In genomic region chrX:44367646-44368521, GRCm38 (mm10) we compare ENCODE assay signal across 8 mouse cellular contexts. TPM values are rescaled to one million over a fixed set of nuclear protein-coding genes. Genes with fewer than 3 reads are reported as not detected.
DNase-seq lines count a peak whose midpoint lies in the region; ATAC-seq lines count a peak whose summit lies in the region.

Gene Dcaf12l2, minus strand, starts transcription at chrX:44368342.

- H3K9me3 ChIP-seq in forebrain, embryonic 13.5 days (replicated peaks): no peaks in the 10 kb centered on the region
- H3K9me3 ChIP-seq in intestine, embryonic 16.5 days (ENCODE audit: control insufficient read depth, low read length): no peaks in the 10 kb centered on the region
- no peaks in the 10 kb centered on the region for H3K9me3 ChIP-seq in liver, embryonic 15.5 days (replicated peaks)

- H3K4me2 ChIP-seq in forebrain, embryonic 13.5 days: peak within 1 kb of the TSS; percentile 71
- peak within 1 kb of the TSS; percentile 65 for H3K4me2 ChIP-seq in intestine, embryonic 16.5 days (ENCODE audit: low read depth, low read length)
- peak within 1 kb of the TSS; percentile 54 for H3K4me2 ChIP-seq in liver, embryonic 15.5 days

- no peaks in the 10 kb centered on the region for H3K36me3 ChIP-seq in forebrain, embryonic 13.5 days (ENCODE audit: poor library complexity, severe bottlenecking)
- no peaks in the 10 kb centered on the region for H3K36me3 ChIP-seq in intestine, embryonic 16.5 days (ENCODE audit: control insufficient read depth, insufficient read depth, low read length)
- no peaks in the 10 kb centered on the region for H3K36me3 ChIP-seq in liver, embryonic 15.5 days (replicated peaks)

- ATAC-seq in forebrain, embryonic 13.5 days: peak; percentile 92
- peak; percentile 93 for ATAC-seq in intestine, embryonic 16.5 days
- ATAC-seq in liver, embryonic 15.5 days (ENCODE audit: insufficient read depth): no peak

- peak within 1 kb of the TSS; percentile 59 for H3K9ac ChIP-seq in forebrain, embryonic 13.5 days
- peak within 1 kb of the TSS; percentile 60 for H3K9ac ChIP-seq in intestine, embryonic 16.5 days (ENCODE audit: low read depth, low read length)
- H3K9ac ChIP-seq in liver, embryonic 15.5 days: no peak within 1 kb of the TSS

- peak within 1 kb of the TSS; percentile 48 for H3K4me3 ChIP-seq in forebrain, embryonic 13.5 days
- peak within 1 kb of the TSS; percentile 53 for H3K4me3 ChIP-seq in intestine, embryonic 16.5 days (ENCODE audit: low read length)
- peak within 1 kb of the TSS; percentile 22; the same call in 1 of the 2 replicates for H3K4me3 ChIP-seq in liver, embryonic 15.5 days (replicated peaks)

- no peaks in the 10 kb centered on the region for H3K4me1 ChIP-seq in forebrain, embryonic 13.5 days
- H3K4me1 ChIP-seq in intestine, embryonic 16.5 days (ENCODE audit: control insufficient read depth, insufficient read depth, low read length): no peaks in the 10 kb centered on the region
- H3K4me1 ChIP-seq in liver, embryonic 15.5 days (replicated peaks): no peaks in the 10 kb centered on the region

- H3K27me3 ChIP-seq in forebrain, embryonic 13.5 days: no peaks in the 10 kb centered on the region
- no peaks in the 10 kb centered on the region for H3K27me3 ChIP-seq in intestine, embryonic 16.5 days (replicated peaks; ENCODE audit: control insufficient read depth, insufficient read depth, low read length)
- H3K27me3 ChIP-seq in liver, embryonic 15.5 days: no peaks in the 10 kb centered on the region

- no peak within 1 kb of the TSS for H3K27ac ChIP-seq in forebrain, embryonic 13.5 days
- no peak within 1 kb of the TSS for H3K27ac ChIP-seq in intestine, embryonic 16.5 days (ENCODE audit: low read length)
- no peak within 1 kb of the TSS for H3K27ac ChIP-seq in liver, embryonic 15.5 days (replicated peaks)

- peak; percentile 7 for DNase-seq in gastrocnemius, postnatal 10 days
- DNase-seq in gastrocnemius, postnatal 25 days: no peak
- peak; percentile 24 for DNase-seq in brain, adult 2 months (ENCODE audit: low read depth, low spot score)
- peak; percentile 23 for DNase-seq in right cerebral cortex, adult 18-20 months
- no peak for DNase-seq in thymus, postnatal 4 days

- 28% methylated on average over 33 of the region's 57 CpGs for WGBS in forebrain, embryonic 13.5 days
- WGBS in intestine, embryonic 16.5 days: 14% methylated on average over 49 of the region's 57 CpGs
- WGBS in liver, embryonic 15.5 days (ENCODE audit: insufficient replicate concordance): 14% methylated on average over 57 of the region's 57 CpGs

RNA-seq across cellular contexts. Expression of gene Dcaf12l2, which starts in this region (rescaled TPM):
- under 1 TPM; 0.56 to 0.63 TPM for total RNA-seq in gastrocnemius, postnatal 10 days (2021)
- total RNA-seq in gastrocnemius, postnatal 25 days (2021): not detected
- 0.81 and 0.97 TPM in 2 replicates for polyA plus RNA-seq in forebrain, embryonic 13.5 days (2015; fragmentation: Nextera tagmentation; extraction: Ambion mirVana)
- polyA plus RNA-seq in intestine, embryonic 16.5 days (2015; fragmentation: Nextera tagmentation; extraction: Ambion mirVana): 0.70 and 1.2 TPM in 2 replicates
- 0.12 TPM in 2 replicates for polyA plus RNA-seq in liver, embryonic 15.5 days (2015; fragmentation: Nextera tagmentation; extraction: Ambion mirVana)

Comparison
In these comparisons a context has a peak if more than half of its experiments do, and no peak if none do; other contexts are left out.
1. Peak in DNase-seq in gastrocnemius, postnatal 10 days; RNA of the gene not detected or under 1 TPM.
2. Peak in ATAC-seq, H3K4me3 ChIP-seq, H3K9ac ChIP-seq and H3K4me2 ChIP-seq in forebrain, embryonic 13.5 days; RNA of the gene not detected or under 1 TPM.
3. DNase-seq: peak in brain, adult 2 months (single experiment) and right cerebral cortex, adult 18-20 months (single experiment); none in gastrocnemius, postnatal 25 days (single experiment) and thymus, postnatal 4 days (single experiment).
4. Peak in every context shown above with its lines, with median percentiles within 50 percentile points of each other: H3K4me2 ChIP-seq and H3K4me3 ChIP-seq.